Mouse (Mus musculus): ENCODE data around the gene Stag2. TPM values are rescaled to one million over a fixed set of nuclear protein-coding genes. Genes with fewer than 3 reads are reported as not detected.

The Stag2 gene
- total and polyA plus RNA-seq, 3 experiments, result 5.6 to 41.8 (median 38.2) TPM

GRCm38 (mm10) chrX:42139882-42140281 is 9.2 kb upstream of the Stag2 start:
- no peaks in the 10 kb centered on the region for H3K27me3 ChIP-seq (ENCODE audit: control insufficient read depth, insufficient read depth, low read length)
- H3K9ac ChIP-seq (ENCODE audit: low read depth, low read length), result no peak overlapping the region
- no peak for TF ChIP-seq CTCF (IDR thresholded peaks at IDR 0.05)
- no peak for TF ChIP-seq EP300 (IDR thresholded peaks at IDR 0.05; ENCODE audit: insufficient read depth, low read depth, low read length)
- no peak for TF ChIP-seq POLR2A (IDR thresholded peaks at IDR 0.05; ENCODE audit: insufficient read depth, low read depth, low read length)
- H3K27ac ChIP-seq, result no peak overlapping the region
- 31% methylated on average over 9 of the region's 9 CpGs for WGBS
- H3K79me2 ChIP-seq (replicated peaks; ENCODE audit: control insufficient read depth, insufficient read depth, low read length), result no peaks in the 10 kb centered on the region
- H3K36me3 ChIP-seq (ENCODE audit: control insufficient read depth, insufficient read depth, low read length), result no peaks in the 10 kb centered on the region
- no peak for DNase-seq
- H3K4me3 ChIP-seq, result no peak overlapping the region
- no peaks in the 10 kb centered on the region; the same call in 1 of the 2 replicates for H3K4me1 ChIP-seq (ENCODE audit: control insufficient read depth, insufficient read depth, low read length)
- intact Hi-C loops (cut with DNase I), result loop anchor here (5.0 kb wide), 1 partner anchor 38 kb away; no protein-coding TSS in a partner anchor

- TF ChIP-seq CTCF (IDR thresholded peaks at IDR 0.05) (no peak), EP300 (IDR thresholded peaks at IDR 0.05; ENCODE audit: insufficient read depth, low read depth, low read length) (no peak)
- 81% methylated on average over 3 of the region's 3 CpGs for WGBS
- Histone ChIP-seq H3K4me1 (ENCODE audit: control insufficient read depth, insufficient read depth, low read length) (no peaks in the 10 kb centered on the region; the same call in 1 of the 2 replicates), H3K27ac (no peak overlapping the region), H3K79me2 (replicated peaks; ENCODE audit: control insufficient read depth, insufficient read depth, low read length) (no peaks in the 10 kb centered on the region), H3K4me3 (no peak overlapping the region), H3K27me3 (ENCODE audit: control insufficient read depth, insufficient read depth, low read length) (no peaks in the 10 kb centered on the region), H3K36me3 (ENCODE audit: control insufficient read depth, insufficient read depth, low read length) (no peaks in the 10 kb centered on the region; the same call in 1 of the 2 replicates), H3K9ac (ENCODE audit: low read depth, low read length) (no peak overlapping the region)
- intact Hi-C loops (cut with DNase I), result no loop called here
- no peak for DNase-seq
Measured at GRCm38 (mm10) chrX:42142620-42143019, 6.5 kb upstream of the Stag2 start.

GRCm38 (mm10) chrX:42143991-42144390 is 5.1 kb upstream of the Stag2 start:
- H3K4me1 ChIP-seq (ENCODE audit: control insufficient read depth, insufficient read depth, low read length), result no peaks in the 10 kb centered on the region; the same call in 1 of the 2 replicates
- no peaks in the 10 kb centered on the region for H3K79me2 ChIP-seq (replicated peaks; ENCODE audit: control insufficient read depth, insufficient read depth, low read length)
- DNase-seq, result no peak
- TF ChIP-seq POLR2A (IDR thresholded peaks at IDR 0.05; ENCODE audit: insufficient read depth, low read depth, low read length), result no peak
- TF ChIP-seq CTCF (IDR thresholded peaks at IDR 0.05), result no peak
- TF ChIP-seq EP300 (IDR thresholded peaks at IDR 0.05; ENCODE audit: insufficient read depth, low read depth, low read length), result no peak
- intact Hi-C loops (cut with DNase I), result no loop called here
- H3K36me3 ChIP-seq (ENCODE audit: control insufficient read depth, insufficient read depth, low read length), result no peaks in the 10 kb centered on the region; the same call in 1 of the 2 replicates
- H3K9ac ChIP-seq (ENCODE audit: low read depth, low read length), result no peak overlapping the region
- 59% methylated on average over 4 of the region's 4 CpGs for WGBS
- no peak overlapping the region for H3K27ac ChIP-seq
- H3K27me3 ChIP-seq (ENCODE audit: control insufficient read depth, insufficient read depth, low read length), result no peaks in the 10 kb centered on the region
- H3K4me3 ChIP-seq, result no peak overlapping the region

DNA sequence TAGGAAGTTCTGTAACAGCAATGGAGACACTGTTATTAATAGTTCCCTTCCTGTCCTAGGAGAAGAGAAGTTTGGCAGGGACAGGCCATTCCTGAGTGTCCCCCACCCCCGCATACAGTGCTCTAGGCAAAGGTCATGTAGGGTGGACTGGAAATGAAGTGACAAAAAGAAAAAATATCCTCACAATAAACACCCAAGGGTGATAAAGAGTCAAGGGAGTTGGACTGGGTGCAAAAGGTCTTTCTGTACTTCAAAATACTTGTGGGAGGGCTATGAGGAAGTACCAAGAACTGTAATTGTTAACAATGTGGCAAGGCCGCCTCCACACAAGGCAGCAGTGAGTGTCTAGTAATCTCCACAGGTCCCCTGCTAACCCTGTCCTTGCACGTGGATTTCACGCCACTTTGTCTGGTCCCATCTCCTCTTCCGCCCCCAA is 1.1 kb upstream of the Stag2 start:
- peak; percentile 33 to 50 for DNase-seq
- 31% methylated on average over 5 of the region's 5 CpGs for WGBS
- Histone ChIP-seq H3K4me1 (ENCODE audit: control insufficient read depth, insufficient read depth, low read length) (no peaks in the 10 kb centered on the region), H3K27ac (peak overlapping the region; percentile 95), H3K9ac (ENCODE audit: low read depth, low read length) (no peak overlapping the region), H3K4me3 (peak overlapping the region; percentile 52; the same call in 1 of the 2 replicates), H3K79me2 (replicated peaks; ENCODE audit: control insufficient read depth, insufficient read depth, low read length) (no peaks in the 10 kb centered on the region), H3K36me3 (ENCODE audit: control insufficient read depth, insufficient read depth, low read length) (no peaks in the 10 kb centered on the region; the same call in 1 of the 2 replicates), H3K27me3 (ENCODE audit: control insufficient read depth, insufficient read depth, low read length) (no peaks in the 10 kb centered on the region)
- intact Hi-C loops (cut with DNase I), result loop anchor here (1.0 to 5.0 kb wide), 2 partner anchors 36 to 115 kb away; no protein-coding TSS in a partner anchor
- TF ChIP-seq CTCF (IDR thresholded peaks at IDR 0.05) (no peak), POLR2A (IDR thresholded peaks at IDR 0.05; ENCODE audit: insufficient read depth, low read depth, low read length) (no peak), EP300 (IDR thresholded peaks at IDR 0.05; ENCODE audit: insufficient read depth, low read depth, low read length) (no peak)

GRCm38 (mm10) chrX:42149557-42150345 is 634 bp downstream of the Stag2 start:
- WGBS, result 17% methylated on average over 54 of the region's 71 CpGs
- H3K27ac ChIP-seq, result peak overlapping the region; percentile 99

More at GRCm38 (mm10) chrX:42149557-42150345, 634 bp downstream of the Stag2 start:
- no peak for TF ChIP-seq EP300 (IDR thresholded peaks at IDR 0.05; ENCODE audit: insufficient read depth, low read depth, low read length)
- peak; percentile 44; the same call in 1 of the 2 replicates for TF ChIP-seq POLR2A (IDR thresholded peaks at IDR 0.05; ENCODE audit: insufficient read depth, low read depth, low read length)
- Histone ChIP-seq H3K36me3 (ENCODE audit: control insufficient read depth, insufficient read depth, low read length) (no peaks in the 10 kb centered on the region; the same call in 1 of the 2 replicates), H3K4me1 (ENCODE audit: control insufficient read depth, insufficient read depth, low read length) (no peaks in the 10 kb centered on the region; the same call in 1 of the 2 replicates), H3K79me2 (replicated peaks; ENCODE audit: control insufficient read depth, insufficient read depth, low read length) (no peaks in the 10 kb centered on the region), H3K4me3 (peak overlapping the region; percentile 63), H3K9ac (ENCODE audit: low read depth, low read length) (peak overlapping the region; percentile 100), H3K27me3 (ENCODE audit: control insufficient read depth, insufficient read depth, low read length) (no peaks in the 10 kb centered on the region)
- intact Hi-C loops (cut with DNase I), result loop anchor here (5.0 kb wide), 2 partner anchors 37 to 53 kb away; no protein-coding TSS in a partner anchor
- DNase-seq, result peak; percentile 73 to 78
